Mouse (Mus musculus): ENCODE measurements at regions not wholly inside any gene's neighbourhood (a gene's known extent, or its start where the extent isn't known, plus 50 kb on each side); places are given as distances from the start of the nearest gene placed in this dataset.

- no peak for DNase-seq (ENCODE audit: low read depth)
Measured at GRCm38 (mm10) chr9:23535872-23536271, 313.0 kb downstream of the Bmper start.

- no peak for DNase-seq (ENCODE audit: low read depth)
Measured at GRCm38 (mm10) chr9:23538051-23538450, 315.2 kb downstream of the Bmper start.

DNA sequence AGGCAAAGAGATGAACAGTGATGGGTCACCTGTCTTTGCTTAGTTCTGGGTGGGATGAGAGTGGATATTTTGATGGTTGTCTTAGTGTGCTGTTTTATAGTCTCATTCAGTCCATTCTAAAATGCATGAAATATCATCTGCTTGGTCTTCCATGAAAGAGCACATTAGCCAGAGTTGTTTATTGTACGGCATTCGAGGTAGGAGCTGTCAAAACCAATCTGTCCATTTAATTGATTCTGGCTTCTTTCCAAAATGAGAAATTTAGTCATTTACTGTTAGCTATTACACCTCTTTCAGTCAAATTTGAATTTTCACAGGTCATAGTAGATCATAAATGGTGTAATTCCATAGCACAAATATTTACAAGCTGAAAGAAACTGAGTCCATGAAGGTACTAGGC lies 328.8 kb downstream of the Bmper start:
- no peak for DNase-seq (ENCODE audit: low read depth)

GRCm38 (mm10) chr9:23553766-23554165 lies 330.9 kb downstream of the Bmper start:
- DNase-seq (ENCODE audit: low read depth): no peak

DNA sequence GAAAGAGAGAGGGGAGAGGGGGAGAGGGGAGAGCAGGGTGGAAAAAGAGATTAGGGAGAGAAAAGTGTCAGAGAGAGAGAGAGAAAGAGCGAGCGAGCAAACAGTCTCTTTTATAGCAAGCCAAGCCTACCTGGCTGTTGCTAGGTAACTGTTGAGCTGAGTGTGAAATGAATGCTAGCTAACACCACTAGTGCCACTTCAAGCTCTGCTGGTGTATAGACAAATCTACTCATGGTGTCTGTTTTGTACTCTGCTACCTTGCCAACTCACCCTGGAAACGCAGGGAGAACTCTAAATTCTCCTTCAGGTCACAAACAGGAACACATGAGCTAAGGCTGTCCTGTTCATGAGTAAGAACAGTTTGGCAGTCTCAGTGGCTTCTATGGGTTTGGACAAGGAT lies 334.7 kb downstream of the Bmper start:
- DNase-seq (ENCODE audit: low read depth): no peak

- DNase-seq (ENCODE audit: low read depth): no peak
Measured at GRCm38 (mm10) chr9:23561924-23562323, 339.0 kb downstream of the Bmper start.

DNA sequence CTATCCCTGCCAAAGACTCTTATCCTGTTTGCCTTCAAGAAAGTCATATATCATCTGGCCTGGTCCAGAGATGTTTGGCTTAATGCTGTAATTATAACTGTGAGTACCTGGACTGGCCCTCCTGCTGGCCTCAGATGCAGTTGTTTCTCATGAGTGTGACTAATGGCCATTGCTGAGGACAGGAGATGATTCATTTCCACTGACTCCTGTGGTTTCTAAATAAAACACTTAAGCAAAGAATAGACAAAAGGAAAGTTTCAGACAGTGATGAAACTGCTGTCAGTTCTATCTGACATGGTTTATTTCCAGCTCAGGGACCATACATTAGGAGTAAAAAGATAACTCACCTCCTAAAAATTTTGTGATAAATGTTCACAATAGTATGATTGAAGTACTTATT lies 344.2 kb downstream of the Bmper start:
- no peak for DNase-seq (ENCODE audit: low read depth)

GRCm38 (mm10) chr9:23570150-23570549 lies 347.3 kb downstream of the Bmper start:
- DNase-seq (ENCODE audit: low read depth): no peak

DNA sequence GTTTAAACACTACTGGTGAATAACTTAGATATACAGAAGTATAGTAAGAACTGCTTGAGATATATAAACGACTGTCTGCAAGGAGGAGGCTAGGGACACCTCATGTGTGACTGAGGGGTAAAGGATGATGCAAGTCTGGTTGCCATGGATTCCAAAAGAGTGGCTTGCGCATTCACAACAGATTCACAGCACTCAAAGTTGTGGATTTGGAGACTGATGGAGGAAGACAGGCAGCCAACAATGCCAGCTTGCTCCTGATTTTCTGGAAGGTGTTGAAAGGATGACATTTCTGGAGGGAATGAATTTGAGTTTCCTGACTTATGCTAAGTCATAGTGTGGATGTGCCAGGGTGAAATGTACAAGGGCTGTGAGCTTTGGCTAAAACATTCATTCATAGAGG lies 353.4 kb downstream of the Bmper start:
- DNase-seq (ENCODE audit: low read depth): no peak

GRCm38 (mm10) chr9:23580155-23580554 lies 357.3 kb downstream of the Bmper start:
- DNase-seq (ENCODE audit: low read depth): no peak

- DNase-seq (ENCODE audit: low read depth): peak; percentile 8
Measured at GRCm38 (mm10) chr9:23581039-23581606, 358.2 kb downstream of the Bmper start.

GRCm38 (mm10) chr9:23584561-23584960 lies 361.7 kb downstream of the Bmper start:
- no peak for DNase-seq (ENCODE audit: low read depth)

DNA sequence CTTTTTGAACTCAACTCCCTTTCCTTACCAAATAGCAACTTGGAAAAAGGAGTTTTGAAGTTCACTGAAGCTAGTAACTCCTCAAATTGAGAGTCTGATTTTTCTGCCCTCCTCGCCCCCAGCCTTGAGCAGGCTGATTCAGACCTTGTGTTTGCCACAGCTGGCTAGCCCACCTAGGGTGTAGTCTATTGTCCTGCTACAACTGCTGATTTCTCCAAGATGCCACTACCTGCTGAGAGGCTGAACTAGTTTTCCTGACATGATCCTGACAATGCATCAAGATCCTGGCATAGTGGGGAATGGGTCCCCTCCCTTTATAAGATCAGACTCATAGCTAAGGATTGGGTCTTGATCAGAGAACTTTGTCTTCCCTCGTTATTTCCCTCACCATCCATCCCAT lies 366.1 kb downstream of the Bmper start:
- DNase-seq (ENCODE audit: low read depth): no peak

DNA sequence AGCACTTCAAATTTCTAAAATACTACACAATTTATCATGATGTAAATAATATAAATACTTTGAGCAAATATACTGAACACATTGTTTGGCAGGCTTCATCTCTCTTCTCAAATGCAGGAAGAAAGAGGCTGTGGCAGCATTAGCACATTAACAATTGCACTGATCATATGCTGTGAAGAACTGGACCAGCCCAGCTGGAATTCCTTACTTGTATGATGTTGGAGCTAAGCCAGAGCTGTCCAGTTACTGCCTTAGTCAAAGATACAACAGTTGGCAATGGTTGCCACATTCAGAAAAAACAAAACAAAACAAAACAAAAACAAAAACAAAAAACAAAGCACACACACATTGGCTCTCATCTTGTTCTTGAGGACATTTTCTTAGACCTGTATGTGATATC lies 369.0 kb downstream of the Bmper start:
- DNase-seq (ENCODE audit: low read depth): no peak

GRCm38 (mm10) chr9:23600623-23601022 lies 377.7 kb downstream of the Bmper start:
- no peak for DNase-seq (ENCODE audit: low read depth)

Data from naive thymus-derived CD4-positive, alpha-beta T cell, adult 2 months (primary cell).